Mouse (Mus musculus) limb, embryonic 10.5 days (tissue): Measurements from ENCODE around the gene Ifih1. TPM values are rescaled to one million over a fixed set of nuclear protein-coding genes. Genes with fewer than 3 reads are reported as not detected.

Experiments
- DNase-seq: peaks from one replicate; pipeline ENCODE4 v3.0.0-alpha.2; 2017; ENCODE audit warnings: low spot score
- H3K27ac ChIP-seq: fragments of 300-500 bp; sonication (generic); 2 replicates; pipeline ENCODE4 v1.5.1; 2016; ENCODE audit warnings: mild to moderate bottlenecking
- H3K27me3 ChIP-seq: fragments of 300-500 bp; sonication (generic); 2 replicates; pipeline ENCODE4 v1.6.1; 2016; ENCODE audit warnings: low read depth, mild to moderate bottlenecking; ENCODE audit not compliant: poor library complexity, severe bottlenecking
- H3K36me3 ChIP-seq: fragments of 300-500 bp; sonication (generic); 2 replicates; pipeline ENCODE4 v1.6.1; 2016; ENCODE audit warnings: mild to moderate bottlenecking, moderate library complexity
- H3K4me1 ChIP-seq: fragments of 300-500 bp; sonication (generic); 2 replicates; pipeline ENCODE4 v1.6.1; 2016
- H3K4me3 ChIP-seq: fragments of 300-500 bp; sonication (generic); 2 replicates; pipeline ENCODE4 v1.5.1; 2016; ENCODE audit warnings: mild to moderate bottlenecking, moderate library complexity
- H3K9me3 ChIP-seq: fragments of 300-500 bp; sonication (generic); replicated peaks from 2 replicates; pipeline ENCODE4 v1.6.1; 2016; ENCODE audit warnings: mild to moderate bottlenecking
- WGBS: fragments of 180-500 bp; shearing (Covaris S2); methylation state at CpG from one replicate; pipeline ENCODE4 v1.1.7; 2016; 5-methylcytosine and 5-hydroxymethylcytosine counted together
- polyA plus RNA-seq: library from polyadenylated mRNA; unstranded; fragments of >200 nt; fragmentation: Nextera tagmentation; extraction: Ambion mirVana; gene quantifications from 2 replicates; pipeline ENCODE4 v1.2.1, GENCODE M21; 2016

Gene Ifih1
- polyA plus RNA-seq, 1 experiment from 2014 or later: 0.73 TPM

DNA sequence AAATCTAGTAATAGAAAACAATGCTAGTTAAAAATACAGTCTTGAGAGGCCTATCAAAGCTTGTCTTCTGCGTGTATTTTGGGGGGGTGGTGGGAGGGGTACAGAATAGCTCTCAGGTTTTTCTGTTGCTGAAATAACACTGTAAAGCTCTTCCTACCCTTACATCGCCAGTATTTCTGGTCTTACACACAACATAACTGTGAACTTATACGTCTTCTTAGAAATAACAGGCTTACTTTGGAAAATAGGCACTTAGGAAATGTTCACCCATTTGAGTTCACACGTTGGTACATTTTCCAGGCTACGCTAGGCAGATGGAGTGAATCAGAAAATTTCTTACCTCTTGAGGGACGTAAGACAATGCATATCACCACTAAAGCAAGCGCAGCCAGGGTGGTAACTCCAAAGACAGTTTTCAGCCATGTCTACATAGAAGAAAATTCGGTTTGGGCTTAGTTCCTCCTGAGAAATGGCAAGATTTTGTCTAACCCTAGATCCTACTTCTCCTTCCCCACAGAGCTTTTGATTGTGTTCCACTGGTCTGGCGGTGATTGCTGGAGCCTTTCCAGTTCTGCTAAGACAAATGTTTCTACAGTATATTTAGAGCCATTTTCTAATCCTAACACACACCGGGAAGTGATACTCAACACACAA is 72.8 kb downstream of the Ifih1 start:
- Histone ChIP-seq H3K4me1 (peaks cover 12% of the 10 kb centered on the region), H3K36me3 (no peaks in the 10 kb centered on the region), H3K27me3 (no peaks in the 10 kb centered on the region), H3K27ac (peak overlapping the region; percentile 67), H3K9me3 (no peaks in the 10 kb centered on the region), H3K4me3 (peak overlapping the region; percentile 29)
- DNase-seq: no peak
- 88% methylated on average over 10 of the region's 10 CpGs for WGBS

- H3K4me3 ChIP-seq: no peak overlapping the region
- no peaks in the 10 kb centered on the region for H3K4me1 ChIP-seq
- no peaks in the 10 kb centered on the region for H3K36me3 ChIP-seq
- 81% methylated on average over 1 of the region's 1 CpGs for WGBS
- H3K27ac ChIP-seq: no peak overlapping the region
- no peaks in the 10 kb centered on the region for H3K9me3 ChIP-seq
- H3K27me3 ChIP-seq: no peaks in the 10 kb centered on the region
- no peak for DNase-seq
Observed at GRCm38 (mm10) chr2:62564687-62565086, 81.4 kb downstream of the Ifih1 start.

- Histone ChIP-seq H3K4me1 (no peaks in the 10 kb centered on the region), H3K36me3 (no peaks in the 10 kb centered on the region), H3K4me3 (no peak overlapping the region), H3K27me3 (no peaks in the 10 kb centered on the region), H3K27ac (no peak overlapping the region), H3K9me3 (no peaks in the 10 kb centered on the region)
- 77% methylated on average over 5 of the region's 5 CpGs for WGBS
- no peak for DNase-seq
Observed at GRCm38 (mm10) chr2:62562661-62563485, 83.2 kb downstream of the Ifih1 start.

DNA sequence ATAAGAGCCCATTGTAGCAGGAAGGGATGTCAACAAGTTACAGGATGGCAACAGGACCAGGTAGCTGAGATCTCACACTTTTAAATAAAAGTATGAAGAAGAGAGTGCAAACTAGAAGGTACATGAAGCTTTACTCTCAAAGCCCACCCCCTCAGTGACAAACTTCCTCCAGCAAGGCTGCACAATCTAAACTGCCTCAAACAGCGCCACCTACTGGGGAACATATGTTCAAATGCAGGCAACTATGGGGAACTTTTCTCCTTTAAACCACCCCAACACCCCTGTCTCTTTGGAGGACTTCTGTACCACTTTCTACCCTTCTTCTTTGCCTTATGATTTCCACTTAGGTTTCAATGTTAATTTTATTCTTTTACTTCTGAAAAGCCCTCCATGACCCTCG is 88.6 kb downstream of the Ifih1 start:
- WGBS: 80% methylated on average over 2 of the region's 2 CpGs
- no peak overlapping the region for H3K27ac ChIP-seq
- no peaks in the 10 kb centered on the region for H3K27me3 ChIP-seq
- no peak for DNase-seq
- no peak overlapping the region for H3K4me3 ChIP-seq
- no peaks in the 10 kb centered on the region for H3K9me3 ChIP-seq
- no peaks in the 10 kb centered on the region for H3K36me3 ChIP-seq
- no peaks in the 10 kb centered on the region for H3K4me1 ChIP-seq

DNA sequence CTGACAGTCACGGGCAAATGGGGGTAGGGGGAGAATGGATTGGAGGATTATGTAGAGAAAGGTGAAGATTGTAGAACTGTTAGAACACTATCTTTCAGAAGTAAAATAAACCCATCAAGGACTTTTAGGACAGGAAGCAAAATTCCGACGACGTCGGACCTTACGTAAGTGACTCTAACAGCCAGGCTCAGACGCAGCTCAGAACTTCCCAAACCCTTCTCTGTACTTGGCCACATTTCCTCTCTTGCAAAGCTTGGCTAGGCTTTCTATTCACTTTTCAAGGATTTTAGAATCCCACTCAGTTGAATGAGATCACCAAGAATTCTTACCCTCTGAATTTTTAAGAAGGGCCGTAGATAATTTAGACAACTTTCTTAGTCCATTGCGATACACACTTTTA is 89.7 kb downstream of the Ifih1 start:
- Histone ChIP-seq H3K27me3 (no peaks in the 10 kb centered on the region), H3K27ac (no peak overlapping the region), H3K9me3 (no peaks in the 10 kb centered on the region), H3K4me3 (no peak overlapping the region), H3K4me1 (no peaks in the 10 kb centered on the region), H3K36me3 (no peaks in the 10 kb centered on the region)
- WGBS: 94% methylated on average over 9 of the region's 9 CpGs
- no peak for DNase-seq

DNA sequence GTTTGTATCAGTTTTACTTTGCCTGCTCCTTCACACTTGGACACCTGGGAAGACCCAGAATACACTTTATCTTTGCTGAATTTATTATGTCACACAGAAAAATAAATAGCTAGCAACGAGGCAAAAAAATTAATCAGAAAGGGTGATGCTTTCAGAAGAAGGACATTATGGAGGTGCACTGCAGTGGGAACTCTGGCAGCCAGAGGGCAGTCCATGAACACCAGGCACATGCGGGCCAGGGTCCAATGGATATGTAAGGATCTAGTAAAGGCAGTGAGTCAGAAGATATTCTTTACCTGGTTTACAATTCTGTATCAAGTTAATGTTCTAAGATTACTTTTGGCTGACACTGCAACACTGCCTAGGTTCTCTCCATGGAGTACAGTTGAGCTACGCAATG is 96.4 kb downstream of the Ifih1 start:
- no peaks in the 10 kb centered on the region for H3K4me1 ChIP-seq
- WGBS: 89% methylated on average over 3 of the region's 3 CpGs
- H3K27ac ChIP-seq: no peak overlapping the region
- no peak for DNase-seq
- H3K4me3 ChIP-seq: no peak overlapping the region
- no peaks in the 10 kb centered on the region for H3K9me3 ChIP-seq
- no peaks in the 10 kb centered on the region for H3K27me3 ChIP-seq
- no peaks in the 10 kb centered on the region for H3K36me3 ChIP-seq

DNA sequence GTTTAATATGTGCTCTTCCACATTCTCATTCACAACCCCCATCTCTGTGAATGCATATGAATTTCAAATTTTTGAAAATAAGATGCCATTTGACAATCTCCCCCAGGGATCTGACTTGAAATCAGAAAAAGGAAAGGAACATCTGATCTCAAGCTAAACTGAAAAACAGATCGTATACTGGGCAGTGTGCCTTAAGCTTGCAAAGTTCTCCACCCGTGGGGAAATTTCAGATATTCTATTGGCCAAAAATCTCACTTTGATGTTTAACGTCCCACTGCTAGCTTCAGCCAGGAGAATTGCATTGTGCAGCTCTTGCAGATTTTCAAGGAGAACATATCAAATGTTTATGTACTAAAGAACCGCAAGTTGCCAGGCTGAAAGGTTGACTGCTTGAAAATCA is 96.9 kb downstream of the Ifih1 start:
- H3K27ac ChIP-seq: no peak overlapping the region
- 90% methylated on average over 4 of the region's 4 CpGs for WGBS

GRCm38 (mm10) chr2:62548104-62548503 is 98.0 kb downstream of the Ifih1 start:
- no peak for DNase-seq
- WGBS: 96% methylated on average over 5 of the region's 5 CpGs
- no peaks in the 10 kb centered on the region for H3K27me3 ChIP-seq
- no peak overlapping the region for H3K4me3 ChIP-seq
- H3K9me3 ChIP-seq: no peaks in the 10 kb centered on the region
- H3K27ac ChIP-seq: no peak overlapping the region
- H3K36me3 ChIP-seq: no peaks in the 10 kb centered on the region
- no peaks in the 10 kb centered on the region for H3K4me1 ChIP-seq

More for the DNA sequence above, 96.9 kb downstream of the Ifih1 start:
- Histone ChIP-seq H3K36me3 (no peaks in the 10 kb centered on the region), H3K4me1 (no peaks in the 10 kb centered on the region), H3K9me3 (no peaks in the 10 kb centered on the region), H3K4me3 (no peak overlapping the region), H3K27me3 (no peaks in the 10 kb centered on the region)
- no peak for DNase-seq

Other genes starting within 250 kb of the Ifih1 start
- gene Dpp4, start 234.0 kb downstream of the Ifih1 start, polyA plus RNA-seq: 0.08 and 0.23 TPM in 2 replicates
- gene Gcg, start 162.6 kb downstream of the Ifih1 start, polyA plus RNA-seq: 0.18 TPM in 1 of 2 replicates, not detected in the other
- gene Fap, start 72.2 kb downstream of the Ifih1 start, polyA plus RNA-seq: 4.5 and 6.4 TPM in 2 replicates
- 0.44 and 0.45 TPM in 2 replicates for gene Gca, start 18.0 kb upstream of the Ifih1 start, polyA plus RNA-seq